Mouse (Mus musculus) ES-Bruce4 (cell line): Measurements from ENCODE around the gene Gm17655.

ENCODE experiments used
- CTCF ChIP-seq: IDR thresholded peaks from one replicate; pipeline ENCODE4 v1.8.1; 2011; ENCODE audit warnings: low read depth, low read length
- EP300 ChIP-seq: IDR thresholded peaks from 2 replicates; pipeline ENCODE4 v1.6.1; 2011; ENCODE audit warnings: low read depth, low read length; ENCODE audit not compliant: insufficient read depth
- POLR2A ChIP-seq: IDR thresholded peaks from one replicate; pipeline ENCODE4 v1.8.1; 2011; ENCODE audit warnings: low read length; ENCODE audit not compliant: insufficient read depth

DNA sequence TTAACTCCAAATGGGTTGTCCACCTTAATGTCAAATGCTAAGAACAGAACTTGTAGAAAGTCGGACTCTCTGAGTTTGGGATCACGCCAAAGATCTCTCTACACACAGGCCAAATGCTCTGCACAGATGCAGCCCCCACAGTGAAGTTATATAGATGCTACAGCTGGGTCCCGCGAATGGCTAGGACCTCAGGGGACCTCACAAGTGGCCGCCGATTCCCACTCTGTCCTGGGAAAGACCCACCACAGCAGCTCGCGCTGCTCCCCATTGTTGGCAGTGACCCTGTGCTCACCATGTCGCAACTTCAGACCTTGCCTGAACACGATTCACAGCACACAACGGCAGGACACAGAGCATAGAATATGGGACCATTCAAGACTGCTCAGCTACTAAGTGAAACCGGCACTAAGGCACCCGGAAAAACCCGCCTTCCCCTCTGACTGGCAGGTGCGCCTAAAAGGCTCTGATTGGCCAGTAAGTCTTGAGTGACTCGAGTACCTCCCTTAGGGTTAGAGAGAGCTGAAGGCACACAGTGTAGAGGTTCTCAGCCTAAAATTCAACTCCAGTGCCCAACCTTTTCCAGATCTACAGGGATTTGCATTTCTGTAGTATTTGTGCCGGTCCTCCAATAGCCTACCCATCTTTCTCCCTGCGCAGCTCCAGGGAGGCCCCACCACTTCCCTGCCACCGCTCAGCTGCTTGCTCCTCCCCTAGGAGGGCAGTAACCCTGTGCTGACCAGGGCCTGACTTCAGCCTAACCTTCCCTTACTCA, 14.5 kb downstream of the Gm17655 start:
- TF ChIP-seq CTCF (no peak), POLR2A (peak; percentile 75), EP300 (no peak)
